Mouse (Mus musculus) MEL (cell line): ENCODE data around the gene Hagh. TPM values are rescaled to one million over a fixed set of nuclear protein-coding genes. Genes with fewer than 3 reads are reported as not detected.
A peak's percentile ranks its signal among the peaks of the same experiment; 100 is the strongest.

Source experiments
- DNase-seq: peaks from one replicate; pipeline ENCODE4 v3.0.0; 2011; ENCODE audit warnings: low read depth, low spot score
- H3K27ac ChIP-seq: 2 replicates; pipeline ENCODE4 v1.5.1; 2012; ENCODE audit warnings: low read depth, mild to moderate bottlenecking, control low read depth, low read length, moderate library complexity; ENCODE audit not compliant: control insufficient read depth
- H3K27me3 ChIP-seq, 2 experiments: fragments of 150-350 bp in 1 of 2; sonication (generic) in 1 of 2; 2 replicates each; pipeline ENCODE4 v1.6.1; 2012; ENCODE audit warnings: low read length in 2 of 2, mild to moderate bottlenecking in 2 of 2, improper control_type of control experiment in 1 of 2, moderate library complexity in 1 of 2; ENCODE audit not compliant: insufficient read depth in 2 of 2, control insufficient read depth in 1 of 2
- H3K36me3 ChIP-seq, 2 experiments: 2 replicates each; pipeline ENCODE4 v1.6.1; 2012 to 2014; ENCODE audit warnings: low read length in 2 of 2, improper control_type of control experiment in 1 of 2, inconsistent platforms in 1 of 2, mild to moderate bottlenecking in 1 of 2; ENCODE audit not compliant: insufficient read depth in 2 of 2, control insufficient read depth in 1 of 2
- H3K4me1 ChIP-seq, 2 experiments: fragments of 150-350 bp in 1 of 2; sonication (generic) in 1 of 2; 2 replicates each; pipeline ENCODE4 v1.6.1; 2012; ENCODE audit warnings: low read length in 2 of 2, improper control_type of control experiment in 1 of 2, mild to moderate bottlenecking in 1 of 2; ENCODE audit not compliant: insufficient read depth in 2 of 2, control insufficient read depth in 1 of 2
- H3K4me3 ChIP-seq, 2 experiments: fragments of 150-350 bp in 1 of 2; sonication (generic) in 1 of 2; 2 replicates each; pipeline ENCODE4 v1.5.1; 2012; ENCODE audit warnings: low read depth in 2 of 2, low read length in 2 of 2, mild to moderate bottlenecking in 2 of 2, moderate library complexity in 2 of 2, control low read depth in 1 of 2, improper control_type of control experiment in 1 of 2; ENCODE audit not compliant: control insufficient read depth in 1 of 2, insufficient read depth in 1 of 2
- H3K79me2 ChIP-seq: 2 replicates; pipeline ENCODE4 v1.6.1; 2012; ENCODE audit warnings: mild to moderate bottlenecking, low read length, moderate library complexity; ENCODE audit not compliant: control insufficient read depth, poor library complexity, insufficient read depth
- H3K9ac ChIP-seq: 2 replicates; pipeline ENCODE4 v1.6.1; 2012; ENCODE audit warnings: low read depth, mild to moderate bottlenecking, control low read depth, low read length, moderate library complexity; ENCODE audit not compliant: control insufficient read depth, poor library complexity, severe bottlenecking
- H3K9me3 ChIP-seq: fragments of 150-350 bp; sonication (generic); replicated peaks from 2 replicates; pipeline ENCODE4 v1.6.1; 2012; ENCODE audit warnings: mild to moderate bottlenecking, low read length, improper control_type of control experiment, moderate library complexity; ENCODE audit not compliant: insufficient read depth
- GABPA ChIP-seq: IDR thresholded peaks from 2 replicates; pipeline ENCODE4 v1.6.1; 2012; ENCODE audit warnings: low read depth, mild to moderate bottlenecking, inconsistent platforms, low read length, improper control_type of control experiment, moderate library complexity
- MAZ ChIP-seq: IDR thresholded peaks from 2 replicates; pipeline ENCODE4 v1.6.1; 2012; ENCODE audit warnings: low read depth, mild to moderate bottlenecking, inconsistent platforms, low read length, improper control_type of control experiment
- NELFE ChIP-seq: IDR thresholded peaks from 2 replicates; pipeline ENCODE4 v1.6.1; 2011; ENCODE audit warnings: low read depth, low read length, improper control_type of control experiment
- NRF1 ChIP-seq: IDR thresholded peaks from 2 replicates; pipeline ENCODE4 v1.6.1; 2014; ENCODE audit warnings: low read depth, mild to moderate bottlenecking, inconsistent platforms, low read length, improper control_type of control experiment, moderate library complexity; ENCODE audit not compliant: poor library complexity, insufficient read depth, severe bottlenecking
- POLR2A ChIP-seq, 2 experiments: IDR thresholded peaks; 2 replicates each; pipeline ENCODE4 v1.6.1; 2011 to 2012; ENCODE audit warnings: low read length in 2 of 2, mild to moderate bottlenecking in 2 of 2, control low read depth in 1 of 2, improper control_type of control experiment in 1 of 2, low read depth in 1 of 2, moderate library complexity in 1 of 2; ENCODE audit not compliant: control insufficient read depth in 1 of 2, insufficient read depth in 1 of 2, poor library complexity in 1 of 2
- POLR2AphosphoS2 ChIP-seq: IDR thresholded peaks from 2 replicates; pipeline ENCODE4 v1.6.1; 2011; ENCODE audit warnings: low read length, improper control_type of control experiment
- POLR2AphosphoS5 ChIP-seq: IDR thresholded peaks from 2 replicates; pipeline ENCODE4 v1.6.1; 2012; ENCODE audit warnings: low read depth, borderline replicate concordance, mild to moderate bottlenecking, inconsistent platforms, low read length, moderate library complexity, mixed read lengths
- TBP ChIP-seq: IDR thresholded peaks from 2 replicates; pipeline ENCODE4 v1.8.0; 2011; ENCODE audit warnings: low read depth, low read length, improper control_type of control experiment
- USF1 ChIP-seq: IDR thresholded peaks from 2 replicates; pipeline ENCODE4 v1.6.1; 2014; ENCODE audit warnings: low read depth, mild to moderate bottlenecking, inconsistent platforms, low read length, improper control_type of control experiment, moderate library complexity
- ZC3H11A ChIP-seq: IDR thresholded peaks from 2 replicates; pipeline ENCODE4 v1.6.1; 2012; ENCODE audit warnings: low read depth, mild to moderate bottlenecking, inconsistent platforms, low read length, improper control_type of control experiment
- ZKSCAN1 ChIP-seq: IDR thresholded peaks from 2 replicates; pipeline ENCODE4 v1.6.1; 2012; ENCODE audit warnings: low read depth, mild to moderate bottlenecking, inconsistent platforms, low read length, improper control_type of control experiment, moderate library complexity
- ZNF384 ChIP-seq: IDR thresholded peaks from 2 replicates; pipeline ENCODE4 v1.6.1; 2012; ENCODE audit warnings: low read depth, mild to moderate bottlenecking, inconsistent platforms, low read length, improper control_type of control experiment
- polyA plus RNA-seq, 2 experiments: library from polyadenylated mRNA; stranded (reverse) in 1 of 2; unstranded in 1 of 2; fragments of >175 nt in 1 of 2; fragments of >200 nt in 1 of 2; gene quantifications; 2 replicates each; pipeline versions ENCODE4 v1.2.1 to v1.2.4; 2012; ENCODE audit warnings: low replicate concordance in 2 of 2, low read depth in 1 of 2; ENCODE audit not compliant: insufficient read length in 2 of 2, insufficient read depth in 1 of 2, missing spikeins in 1 of 2
- total RNA-seq: library from RNA; depleted of rRNA; stranded (reverse); fragments of 300-350 nt; gene quantifications from 2 replicates; pipeline ENCODE4 v1.2.3, GENCODE M21; 2012

Gene Hagh
- total and polyA plus RNA-seq, 3 experiments = 37.5 to 49.6 TPM; not detected in 1

DNA sequence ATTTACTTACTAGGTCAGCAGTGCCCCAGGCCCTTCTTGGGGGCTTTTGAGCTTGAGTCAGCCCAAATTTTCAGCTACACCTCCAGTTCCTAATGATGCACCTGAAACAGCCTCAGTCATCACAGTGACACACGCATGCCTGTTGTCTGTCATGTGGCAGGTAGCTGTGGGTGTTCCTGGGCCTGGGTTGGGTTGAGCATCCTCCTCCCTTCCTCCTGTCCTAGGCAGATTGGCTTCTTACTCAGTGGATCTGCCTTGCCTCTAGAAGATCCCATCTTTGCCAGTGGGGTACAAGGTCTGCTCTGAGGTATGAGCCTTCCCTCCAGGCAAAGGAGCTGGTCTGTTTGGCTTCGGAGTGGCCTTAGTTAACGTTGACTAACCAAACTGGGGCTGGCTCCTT lies 48.9 kb downstream of the Hagh start:
- H3K27me3 ChIP-seq = no peaks in the 10 kb centered on the region
- no peak overlapping the region for H3K9ac ChIP-seq
- H3K36me3 ChIP-seq = peaks cover 0 to 3% of the 10 kb centered on the region in 2 experiments; a peak in 3 of 4 replicates
- no peaks in the 10 kb centered on the region for H3K9me3 ChIP-seq
- H3K79me2 ChIP-seq = peaks cover 29% of the 10 kb centered on the region
- H3K27ac ChIP-seq = no peak overlapping the region
- no peak for DNase-seq
- H3K4me1 ChIP-seq = peaks cover 0 to 13% of the 10 kb centered on the region in 2 experiments; a peak in 2 of 4 replicates
- no peak for TF ChIP-seq ZC3H11A
- no peak for TF ChIP-seq GABPA
- peak; percentile 55; the same call in 1 of the 2 replicates for TF ChIP-seq POLR2AphosphoS2
- TF ChIP-seq POLR2A (IDR thresholded peaks at IDR 0.05; ENCODE audit: control insufficient read depth in 1 of 2, insufficient read depth in 1 of 2, low read depth in 1 of 2, low read length in 2 of 2, poor library complexity in 1 of 2) = 0 out of 4 replicates have a peak, but pooled peaks of 1 of the 2 experiments have one; percentile 29
- H3K4me3 ChIP-seq = no peak overlapping the region

DNA sequence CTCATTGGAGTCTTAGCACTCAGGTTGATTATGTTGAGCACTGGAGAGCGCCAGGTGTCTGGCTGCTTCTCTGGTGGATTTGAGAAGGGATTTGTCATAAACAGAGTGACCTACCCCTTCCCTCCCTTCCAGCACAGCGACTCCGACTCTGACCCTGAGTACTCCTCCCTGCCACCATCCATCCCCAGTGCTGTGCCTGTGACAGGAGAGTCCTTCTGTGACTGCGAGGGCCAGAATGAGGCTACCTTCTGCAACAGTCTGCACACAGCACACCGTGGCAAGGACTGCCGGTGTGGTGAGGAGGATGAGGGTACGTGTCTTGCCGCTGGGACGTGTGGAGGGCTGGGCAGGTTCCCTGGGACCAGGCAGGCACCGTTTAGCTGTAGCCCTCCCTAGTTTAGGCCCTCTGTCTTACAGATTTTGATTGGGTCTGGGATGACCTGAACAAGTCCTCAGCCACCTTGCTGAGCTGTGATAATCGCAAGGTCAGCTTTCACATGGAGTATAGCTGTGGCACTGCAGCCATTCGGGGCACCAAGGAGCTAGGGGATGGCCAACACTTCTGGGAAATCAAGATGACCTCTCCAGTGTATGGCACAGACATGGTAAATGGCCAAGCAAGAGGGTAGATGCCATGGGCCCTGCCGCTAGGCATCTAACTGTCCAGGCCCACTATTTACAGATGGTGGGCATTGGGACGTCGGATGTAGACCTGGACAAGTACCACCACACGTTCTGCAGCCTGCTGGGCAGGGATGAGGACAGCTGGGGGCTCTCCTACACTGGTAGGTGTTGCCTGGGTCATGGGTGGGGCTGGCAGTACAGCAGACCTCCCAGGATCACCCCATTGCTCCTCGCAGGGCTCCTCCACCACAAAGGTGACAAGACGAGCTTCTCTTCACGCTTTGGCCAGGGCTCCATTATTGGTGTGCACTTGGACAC lies 50.5 kb downstream of the Hagh start:
- Histone ChIP-seq H3K79me2 (peaks cover 38% of the 10 kb centered on the region), H3K9ac (no peak overlapping the region), H3K4me3 (no peak overlapping the region), H3K27ac (no peak overlapping the region), H3K27me3 (no peaks in the 10 kb centered on the region), H3K9me3 (no peaks in the 10 kb centered on the region), H3K36me3 (peaks cover 0 to 5% of the 10 kb centered on the region in 2 experiments; a peak in 2 of 4 replicates), H3K4me1 (peaks cover 0 to 12% of the 10 kb centered on the region in 2 experiments; a peak in 2 of 4 replicates)
- DNase-seq = no peak
- 0 out of 2 replicates have a peak, but pooled peaks have one; percentile 21 for TF ChIP-seq POLR2AphosphoS5
- TF ChIP-seq NELFE = no peak
- TF ChIP-seq, all 39 proteins: peak for 1

- DNase-seq = no peak
- H3K36me3 ChIP-seq = peaks cover 0 to 5% of the 10 kb centered on the region in 2 experiments; a peak in 2 of 4 replicates
Measured at GRCm38 (mm10) chr17:24891321-24891720, 51.4 kb downstream of the Hagh start.

More at GRCm38 (mm10) chr17:24891321-24891720, 51.4 kb downstream of the Hagh start:
- peaks cover 37% of the 10 kb centered on the region for H3K79me2 ChIP-seq
- H3K27ac ChIP-seq = no peak overlapping the region
- H3K4me3 ChIP-seq = no peak overlapping the region
- H3K9ac ChIP-seq = no peak overlapping the region
- no peaks in the 10 kb centered on the region for H3K9me3 ChIP-seq
- TF ChIP-seq ZNF384 (no peak), POLR2A (IDR thresholded peaks at IDR 0.05; ENCODE audit: control insufficient read depth in 1 of 2, insufficient read depth in 1 of 2, low read depth in 1 of 2, low read length in 2 of 2, poor library complexity in 1 of 2) (0 out of 4 replicates have a peak, but pooled peaks of 1 of the 2 experiments have one; percentile 5), NRF1 (no peak), TBP (no peak), ZKSCAN1 (no peak), GABPA (no peak), USF1 (no peak), MAZ (no peak)
- TF ChIP-seq, all 39 proteins: peak for 1
- H3K4me1 ChIP-seq = peaks cover 0 to 11% of the 10 kb centered on the region in 2 experiments; a peak in 2 of 4 replicates
- H3K27me3 ChIP-seq = no peaks in the 10 kb centered on the region
